Mouse (Mus musculus) liver, embryonic 14.5 days (tissue): ENCODE data around the gene Hadh.

Experiments
- CTCF ChIP-seq: IDR thresholded peaks from 2 replicates; pipeline ENCODE4 v1.5.1; 2016; ENCODE audit warnings: antibody characterized with exemption, low read depth, control low read depth
- EP300 ChIP-seq: IDR thresholded peaks from 2 replicates; pipeline ENCODE4 v1.6.1; 2016; ENCODE audit warnings: antibody characterized with exemption, low read depth

DNA sequence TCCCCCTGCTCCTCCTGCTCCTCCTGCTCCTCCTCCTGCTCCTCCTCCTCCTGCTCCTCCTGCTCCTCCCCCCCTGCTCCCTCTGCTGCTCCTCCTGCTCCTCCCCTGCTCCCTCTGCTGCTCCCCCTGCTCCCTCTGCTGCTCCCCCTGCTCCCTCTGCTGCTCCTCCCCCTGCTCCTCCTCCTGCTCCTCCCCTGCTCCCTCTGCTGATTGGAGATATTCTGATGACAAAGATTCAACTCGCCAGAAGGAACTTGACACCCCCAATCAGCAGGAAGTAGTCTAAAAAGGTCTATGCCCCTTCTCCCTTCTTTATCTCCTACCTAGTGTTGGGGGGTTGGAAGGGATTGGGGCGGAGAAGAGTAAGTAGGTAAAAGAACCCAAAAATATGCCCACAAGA, 46.3 kb upstream of the Hadh start:
- no peak for TF ChIP-seq EP300
- no peak for TF ChIP-seq CTCF
